Mouse (Mus musculus) cerebellum, postnatal 36 days (tissue): Measurements from ENCODE around the gene Wdr46.

ENCODE experiments used
- DNase-seq, 2 experiments: peaks; one replicate each; pipeline ENCODE4 v3.0.0; 2021 to 2022; ENCODE audit warnings: mixed read lengths in 2 of 2

Wdr46 gene

DNA sequence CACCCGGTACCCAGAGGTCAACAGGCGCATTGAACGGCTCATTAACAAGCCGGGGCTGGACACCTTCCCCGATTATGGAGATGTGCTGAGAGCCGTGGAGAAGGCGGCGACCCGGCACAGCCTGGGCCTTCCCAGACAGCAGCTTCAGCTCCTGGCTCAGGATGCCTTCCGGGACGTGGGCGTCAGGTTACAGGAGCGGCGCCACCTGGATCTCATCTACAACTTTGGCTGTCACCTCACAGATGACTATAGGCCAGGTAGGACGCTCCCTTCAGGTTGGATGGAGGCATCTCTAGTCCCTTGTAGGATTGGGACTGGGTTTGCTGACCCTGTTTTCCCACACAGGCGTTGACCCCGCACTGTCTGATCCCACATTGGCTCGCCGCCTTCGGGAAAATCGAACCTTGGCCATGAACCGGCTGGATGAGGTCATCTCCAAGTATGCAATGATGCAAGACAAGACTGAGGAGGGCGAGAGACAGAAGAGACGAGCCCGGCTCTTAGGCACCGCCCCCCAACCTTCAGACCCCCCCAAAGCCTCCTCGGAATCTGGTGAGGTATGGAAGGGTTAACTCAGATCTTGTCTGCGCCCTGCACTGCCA is 28.5 kb upstream of the Wdr46 start:
- DNase-seq: no peak

- DNase-seq: no peak
Measured at GRCm38 (mm10) chr17:33913264-33913663, 27.2 kb upstream of the Wdr46 start.

DNA sequence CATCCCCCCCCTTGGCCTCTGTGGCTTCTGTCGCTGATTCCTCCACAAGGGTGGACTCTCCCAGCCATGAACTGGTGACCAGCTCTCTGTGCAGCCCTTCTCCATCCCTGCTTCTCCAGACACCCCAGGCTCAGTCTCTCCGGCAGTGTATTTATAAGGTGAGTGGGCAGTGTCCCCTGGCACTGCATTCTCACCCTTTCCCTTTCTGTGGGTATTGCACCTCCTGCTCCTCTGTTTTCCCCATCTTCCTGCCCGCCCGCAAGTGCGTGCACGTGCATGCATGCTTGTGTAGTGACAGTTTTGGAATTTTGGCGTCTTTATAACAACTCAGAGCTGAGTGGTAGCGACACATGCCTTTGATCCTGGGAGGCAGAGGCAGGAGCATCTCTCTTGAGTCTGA is 26.6 kb upstream of the Wdr46 start:
- no peak for DNase-seq

DNA sequence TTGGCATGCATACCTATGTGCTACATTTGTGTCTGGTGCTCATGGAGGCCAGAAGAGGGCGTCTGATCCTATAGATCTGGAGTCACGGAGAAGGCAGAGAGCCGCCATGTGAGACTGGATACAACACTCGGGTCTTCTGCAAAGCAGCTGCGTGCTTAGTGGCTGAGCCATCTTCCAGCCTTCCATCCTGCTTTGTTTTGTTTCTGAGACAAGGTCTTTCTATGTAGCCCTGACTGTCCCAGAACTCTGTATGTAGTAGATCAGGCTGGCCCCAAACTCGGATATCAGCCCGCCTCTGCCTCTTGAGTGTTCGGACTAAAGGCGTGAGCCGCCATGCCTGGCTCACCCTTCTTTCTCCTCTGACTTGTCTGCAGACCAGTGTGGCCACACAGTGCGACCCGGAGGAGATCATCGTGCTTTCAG is 25.5 kb upstream of the Wdr46 start:
- DNase-seq: no peak

- peak; percentile 96 to 99 for DNase-seq
Measured at GRCm38 (mm10) chr17:33915671-33916250, 24.7 kb upstream of the Wdr46 start, which contains the start of the genes Tapbp and Zbtb22. Gene Tapbp (plus strand): TSS chr17:33915899. Gene Zbtb22 (plus strand): TSS chr17:33915904.

- DNase-seq: no peak
Measured at GRCm38 (mm10) chr17:33916294-33916693, 24.2 kb upstream of the Wdr46 start.

DNA sequence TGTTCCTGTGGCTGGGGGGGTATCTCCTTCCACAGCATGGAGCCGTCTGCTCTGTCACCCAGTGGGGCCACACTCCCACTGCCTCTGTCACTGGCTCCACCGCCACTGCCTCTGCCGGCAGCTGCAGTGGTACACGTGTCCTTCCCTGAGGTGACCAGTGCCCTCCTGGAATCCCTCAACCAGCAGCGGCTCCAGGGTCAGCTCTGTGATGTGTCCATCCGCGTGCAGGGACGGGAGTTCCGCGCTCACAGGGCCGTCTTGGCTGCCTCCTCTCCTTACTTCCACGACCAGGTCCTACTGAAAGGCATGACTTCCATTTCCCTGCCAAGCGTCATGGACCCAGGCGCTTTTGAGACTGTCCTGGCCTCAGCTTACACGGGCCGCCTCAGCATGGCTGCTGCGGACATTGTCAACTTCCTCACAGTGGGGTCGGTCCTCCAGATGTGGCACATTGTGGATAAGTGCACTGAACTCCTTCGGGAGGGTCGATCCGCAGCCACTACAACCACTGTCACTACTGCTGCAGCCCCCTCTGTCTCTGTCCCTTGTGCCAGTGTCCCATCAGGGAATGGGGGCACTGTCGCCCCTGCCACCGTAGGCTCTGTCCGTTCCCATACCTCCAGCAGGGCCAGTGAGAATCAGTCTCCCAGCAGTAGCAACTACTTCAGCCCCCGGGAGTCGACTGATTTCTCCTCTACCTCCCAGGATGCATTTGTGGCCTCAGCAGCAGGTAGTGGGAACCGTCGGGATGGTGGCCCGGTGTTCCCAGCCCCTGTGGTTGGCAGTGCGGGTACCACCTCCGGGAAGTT is 23.4 kb upstream of the Wdr46 start:
- no peak for DNase-seq

GRCm38 (mm10) chr17:33917656-33918292 is 22.7 kb upstream of the Wdr46 start:
- no peak for DNase-seq

GRCm38 (mm10) chr17:33918293-33919203 is 21.9 kb upstream of the Wdr46 start:
- DNase-seq: no peak

- DNase-seq: peak; percentile 55 to 64
Measured at GRCm38 (mm10) chr17:33919351-33920281, 20.8 kb upstream of the Wdr46 start.

GRCm38 (mm10) chr17:33920282-33921097 is 20.0 kb upstream of the Wdr46 start:
- DNase-seq: peak; percentile 88 to 92

DNA sequence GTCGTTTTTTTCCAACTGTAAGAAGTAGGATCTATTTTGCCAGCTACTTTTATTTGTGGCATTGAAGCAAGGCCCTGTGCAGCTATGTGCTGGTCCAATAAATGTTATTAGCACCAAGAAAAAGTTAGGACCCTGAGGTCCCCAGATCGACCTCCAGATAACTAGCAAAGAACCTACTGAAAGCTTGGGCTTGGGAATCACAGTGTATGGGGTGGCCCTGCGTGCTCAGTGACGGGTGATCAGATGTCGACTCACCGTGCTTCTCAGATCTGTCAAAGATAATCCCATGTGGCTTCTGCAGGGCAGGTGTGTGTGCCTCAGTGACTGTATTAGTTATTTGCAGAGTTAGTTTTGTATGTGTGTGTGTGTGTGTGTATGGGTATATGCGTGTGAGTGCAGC is 19.1 kb upstream of the Wdr46 start:
- no peak for DNase-seq

DNA sequence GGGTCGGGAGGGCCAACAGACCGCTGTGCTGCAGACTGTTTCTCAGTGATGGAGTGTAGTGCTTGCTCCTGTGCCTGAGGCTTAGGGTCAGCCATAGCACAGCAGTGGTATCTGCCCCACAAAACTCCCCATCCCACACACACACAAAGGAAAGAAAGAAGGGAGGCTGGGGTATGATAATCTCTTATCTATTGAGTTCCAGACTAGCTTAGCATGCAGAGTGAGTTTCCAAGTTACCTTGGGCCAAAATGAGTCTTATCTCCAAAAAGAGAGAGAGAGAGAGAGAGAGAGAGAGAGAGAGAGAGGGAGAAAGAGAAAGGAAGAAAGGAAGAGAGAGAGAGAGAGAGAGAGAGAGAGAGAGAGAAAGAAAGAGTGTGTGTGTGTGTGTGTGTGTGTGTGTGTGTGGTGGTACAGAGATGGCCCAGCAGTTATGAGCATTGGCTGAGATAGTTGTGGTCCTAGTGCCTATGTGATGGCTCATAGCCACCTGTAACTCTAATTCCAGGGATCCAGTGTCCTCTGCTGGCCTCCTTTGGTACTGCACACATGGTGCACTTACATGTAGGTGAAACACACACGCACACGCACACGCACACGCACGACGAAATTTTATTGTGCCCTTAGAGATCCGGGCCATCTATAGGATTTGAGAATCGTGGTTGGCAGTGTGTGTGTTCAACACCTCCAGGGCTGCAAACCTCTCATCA is 15.7 kb upstream of the Wdr46 start:
- DNase-seq: peak in 1 of 2 experiments; percentile 39

DNA sequence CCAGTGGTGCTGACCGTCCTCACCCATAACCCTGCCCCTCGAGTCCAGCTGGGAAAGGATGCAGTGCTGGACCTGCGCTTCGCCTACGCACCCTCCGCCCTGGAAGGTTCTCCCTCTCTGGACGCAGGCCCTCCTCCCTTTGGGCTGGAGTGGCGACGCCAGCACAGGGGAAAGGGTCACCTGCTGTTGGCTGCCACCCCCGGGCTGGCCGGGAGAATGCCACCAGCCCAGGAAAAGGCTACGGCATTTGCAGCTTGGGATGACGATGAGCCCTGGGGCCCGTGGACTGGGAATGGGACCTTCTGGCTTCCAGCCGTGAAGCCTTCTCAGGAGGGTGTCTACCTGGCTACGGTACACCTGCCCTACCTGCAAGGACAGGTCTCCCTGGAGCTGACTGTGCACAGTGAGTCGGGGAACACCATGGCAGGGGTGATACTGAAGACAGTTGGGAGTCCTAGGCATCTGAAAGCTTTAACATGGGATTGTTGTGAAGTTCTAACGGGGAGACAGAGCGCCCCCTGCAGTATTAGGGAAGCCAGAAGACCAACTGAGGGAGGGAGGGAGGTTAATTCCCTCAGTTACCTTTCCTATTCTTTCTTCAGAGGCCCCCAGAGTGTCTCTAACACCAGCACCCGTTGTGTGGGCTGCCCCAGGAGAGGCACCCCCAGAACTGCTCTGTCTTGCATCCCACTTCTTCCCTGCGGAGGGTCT is 14.9 kb upstream of the Wdr46 start:
- no peak for DNase-seq

- no peak for DNase-seq
Measured at GRCm38 (mm10) chr17:33926207-33926932, 14.1 kb upstream of the Wdr46 start.

GRCm38 (mm10) chr17:33928251-33928947 is 12.1 kb upstream of the Wdr46 start:
- no peak for DNase-seq
